14 mouse cellular contexts compared by ENCODE assay signal in genomic region chr12:108437446-108437845, GRCm38 (mm10).
A peak's percentile ranks its signal among the peaks of the same experiment; 100 is the strongest.
DNase-seq lines count a peak whose midpoint lies in the region; ATAC-seq and TF ChIP-seq lines count a peak whose summit lies in the region.
"Had no signal": no experiment of that assay in that cellular context is flagged by ENCODE, and none has a peak within 500 bp of the region (broad histone marks: within the 10 kb centered on the region; RNA-seq: fewer than 3 reads in every experiment).

No protein-coding gene starts in this region.

- 91% methylated on average over 13 of the region's 13 CpGs for WGBS in forebrain, embryonic 15.5 days
- WGBS in forebrain, embryonic 14.5 days, result 96% methylated on average over 13 of the region's 13 CpGs
- 59% methylated on average over 13 of the region's 13 CpGs for WGBS in heart, embryonic 11.5 days (ENCODE audit: insufficient replicate concordance)
- WGBS in intestine, embryonic 16.5 days, result 83% methylated on average over 13 of the region's 13 CpGs

- H3K27me3 ChIP-seq in forebrain, embryonic 15.5 days, result no peaks in the 10 kb centered on the region
- no peaks in the 10 kb centered on the region for H3K27me3 ChIP-seq in forebrain, embryonic 14.5 days (replicated peaks; ENCODE audit: control insufficient read depth, insufficient read depth, low read length)
- no peaks in the 10 kb centered on the region for H3K27me3 ChIP-seq in heart, embryonic 11.5 days (ENCODE audit: control insufficient read depth, insufficient read depth, low read length)
- H3K27me3 ChIP-seq in intestine, embryonic 16.5 days (replicated peaks; ENCODE audit: control insufficient read depth, insufficient read depth, low read length), result no peaks in the 10 kb centered on the region
- H3K27me3 ChIP-seq: Patski had no signal

- no peak for ATAC-seq in forebrain, embryonic 15.5 days (replicated peaks)
- ATAC-seq in forebrain, embryonic 14.5 days, result no peak
- ATAC-seq in heart, embryonic 11.5 days (replicated peaks; ENCODE audit: insufficient number of reproducible peaks, low FRiP score, low TSS enrichment), result no peak
- no peak for ATAC-seq in intestine, embryonic 16.5 days
- ATAC-seq: Patski had no signal

- no peak for DNase-seq in forebrain, embryonic 14.5 days (ENCODE audit: low spot score)
- DNase-seq in layer of hippocampus, adult 2 months (ENCODE audit: low spot score in 2 of 2), result no peak
- DNase-seq in layer of hippocampus, postnatal 14 days (ENCODE audit: low spot score in 2 of 2), result no peak
- DNase-seq in retina, embryonic 14.5 days (ENCODE audit: low spot score), result no peak
- no peak for DNase-seq in kidney, adult 8-10 months
- DNase-seq: cerebellum, adult 9-11 months; gastrocnemius, postnatal 36 days; right cerebral cortex, postnatal 25 days had no signal

- H3K27ac ChIP-seq in forebrain, embryonic 15.5 days (replicated peaks), result peak overlapping the region; percentile 80
- H3K27ac ChIP-seq in forebrain, embryonic 14.5 days (ENCODE audit: low read depth, low read length), result no peak overlapping the region
- H3K27ac ChIP-seq in layer of hippocampus, adult 2 months, result peak overlapping the region; percentile 61; the same call in 1 of the 2 replicates
- no peak overlapping the region for H3K27ac ChIP-seq in heart, embryonic 11.5 days (ENCODE audit: low read depth, low read length)
- H3K27ac ChIP-seq in intestine, embryonic 16.5 days (ENCODE audit: low read length), result peak overlapping the region; percentile 97

- H3K36me3 ChIP-seq in forebrain, embryonic 15.5 days, result no peaks in the 10 kb centered on the region
- no peaks in the 10 kb centered on the region for H3K36me3 ChIP-seq in forebrain, embryonic 14.5 days (ENCODE audit: control insufficient read depth, insufficient read depth, low read length)
- no peaks in the 10 kb centered on the region for H3K36me3 ChIP-seq in heart, embryonic 11.5 days (ENCODE audit: control insufficient read depth, insufficient read depth, low read length)
- H3K36me3 ChIP-seq in intestine, embryonic 16.5 days (ENCODE audit: control insufficient read depth, insufficient read depth, low read length), result no peaks in the 10 kb centered on the region

- no peak overlapping the region for H3K4me3 ChIP-seq in forebrain, embryonic 15.5 days
- H3K4me3 ChIP-seq in forebrain, embryonic 14.5 days (ENCODE audit: low read depth, low read length), result no peak overlapping the region
- H3K4me3 ChIP-seq in layer of hippocampus, adult 2 months, result no peak overlapping the region
- H3K4me3 ChIP-seq in heart, embryonic 11.5 days (ENCODE audit: low read depth, low read length), result no peak overlapping the region
- no peak overlapping the region for H3K4me3 ChIP-seq in intestine, embryonic 16.5 days (ENCODE audit: low read length)
- H3K4me3 ChIP-seq: myocyte had no signal

- TF ChIP-seq CTCF in layer of hippocampus, adult 2 months (conservative IDR thresholded peaks at IDR 0.05), result no peak

- H3K4me1 ChIP-seq in forebrain, embryonic 15.5 days, result peaks cover 34% of the 10 kb centered on the region
- H3K4me1 ChIP-seq in forebrain, embryonic 14.5 days (ENCODE audit: control insufficient read depth, insufficient read depth, low read length), result peaks cover 20% of the 10 kb centered on the region
- H3K4me1 ChIP-seq in heart, embryonic 11.5 days (ENCODE audit: control insufficient read depth, insufficient read depth, low read length), result peaks cover 25% of the 10 kb centered on the region
- H3K4me1 ChIP-seq in intestine, embryonic 16.5 days (ENCODE audit: control insufficient read depth, insufficient read depth, low read length), result peaks cover 37% of the 10 kb centered on the region

- H3K9ac ChIP-seq in forebrain, embryonic 15.5 days (replicated peaks), result no peak overlapping the region
- H3K9ac ChIP-seq in forebrain, embryonic 14.5 days (ENCODE audit: low read length), result no peak overlapping the region
- H3K9ac ChIP-seq in heart, embryonic 11.5 days (ENCODE audit: low read depth, low read length), result no peak overlapping the region
- peak overlapping the region; percentile 24; the same call in 1 of the 2 replicates for H3K9ac ChIP-seq in intestine, embryonic 16.5 days (ENCODE audit: low read depth, low read length)

- no peaks in the 10 kb centered on the region for H3K9me3 ChIP-seq in forebrain, embryonic 15.5 days
- H3K9me3 ChIP-seq in forebrain, embryonic 14.5 days (replicated peaks; ENCODE audit: control insufficient read depth, low read length), result no peaks in the 10 kb centered on the region
- H3K9me3 ChIP-seq in heart, embryonic 11.5 days (replicated peaks; ENCODE audit: control insufficient read depth, low read length), result no peaks in the 10 kb centered on the region
- no peaks in the 10 kb centered on the region for H3K9me3 ChIP-seq in intestine, embryonic 16.5 days (ENCODE audit: control insufficient read depth, low read length)

- no peak overlapping the region for H3K4me2 ChIP-seq in forebrain, embryonic 15.5 days (replicated peaks)
- no peak overlapping the region for H3K4me2 ChIP-seq in forebrain, embryonic 14.5 days (ENCODE audit: low read length)
- H3K4me2 ChIP-seq in heart, embryonic 11.5 days, result peak overlapping the region; percentile 20; the same call in 1 of the 2 replicates
- no peak overlapping the region for H3K4me2 ChIP-seq in intestine, embryonic 16.5 days (ENCODE audit: low read depth, low read length)
- H3K4me2 ChIP-seq: liver, embryonic 11.5 days had no signal

Comparison
In these comparisons a context has a peak if more than half of its experiments do, and no peak if none do; other contexts are left out.
1. H3K27ac ChIP-seq: peak in forebrain, embryonic 15.5 days (single experiment), layer of hippocampus, adult 2 months (single experiment) and intestine, embryonic 16.5 days (single experiment); none in forebrain, embryonic 14.5 days (single experiment) and heart, embryonic 11.5 days (single experiment).